Mouse (Mus musculus) bone marrow macrophage, adult 2 months (primary cell): ENCODE results near the gene Htra1.

Source experiments
- CTCF ChIP-seq: IDR thresholded peaks from 2 replicates; pipeline ENCODE4 v1.5.1; 2012; ENCODE audit warnings: low read depth, mild to moderate bottlenecking, low read length, moderate library complexity
- POLR2A ChIP-seq: IDR thresholded peaks from 2 replicates; pipeline ENCODE4 v1.6.1; 2012; ENCODE audit warnings: mild to moderate bottlenecking, low read depth, low read length, borderline replicate concordance

DNA sequence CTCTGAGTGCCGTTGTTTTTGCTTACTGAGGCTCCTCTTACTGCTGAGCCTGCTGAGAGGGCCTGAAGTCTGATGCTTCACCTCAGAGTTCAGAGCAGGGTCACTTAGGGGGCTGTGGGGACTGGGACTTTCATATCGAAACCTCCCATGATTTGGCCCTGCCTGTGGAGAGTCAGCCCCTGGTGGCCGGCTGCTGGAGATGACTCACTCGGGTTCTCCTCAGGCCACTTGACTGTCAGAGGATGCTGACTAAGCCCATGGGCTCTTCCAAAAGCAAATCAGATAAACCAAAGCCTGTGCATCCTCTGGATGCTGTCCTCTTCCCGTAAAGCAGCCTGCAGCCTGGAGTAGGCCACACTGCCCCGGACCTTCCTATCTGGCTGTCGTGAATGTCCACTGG, 32.6 kb downstream of the Htra1 start:
- no peak for TF ChIP-seq CTCF
- TF ChIP-seq POLR2A = no peak
